Mouse (Mus musculus): Measurements from ENCODE around the gene Echdc3.

The Echdc3 gene

GRCm38 (mm10) chr2:6212724-6213511 lies at the start of gene Echdc3:
TSS of gene Echdc3 (minus strand) at chr2:6213033.
- no peak for DNase-seq (ENCODE audit: low spot score)

- no peak for DNase-seq (ENCODE audit: low spot score)
These were observed 48.9 kb upstream of the Echdc3 start for GRCm38 (mm10) chr2:6261718-6262117.

GRCm38 (mm10) chr2:6261201-6261672 lies 48.4 kb upstream of the Echdc3 start:
- DNase-seq (ENCODE audit: low spot score) = no peak

GRCm38 (mm10) chr2:6260661-6261060 lies 47.8 kb upstream of the Echdc3 start:
- no peak for DNase-seq (ENCODE audit: low spot score)

GRCm38 (mm10) chr2:6259182-6259581 lies 46.3 kb upstream of the Echdc3 start:
- DNase-seq (ENCODE audit: low spot score) = no peak

- no peak for DNase-seq (ENCODE audit: low spot score)
These were observed 45.2 kb upstream of the Echdc3 start for GRCm38 (mm10) chr2:6258026-6258425.

- peak; percentile 69 for DNase-seq (ENCODE audit: low spot score)
These were observed 44.3 kb upstream of the Echdc3 start for GRCm38 (mm10) chr2:6257146-6257545.

GRCm38 (mm10) chr2:6255989-6256841 lies 43.4 kb upstream of the Echdc3 start:
- peak; percentile 23 for DNase-seq (ENCODE audit: low spot score)

- no peak for DNase-seq (ENCODE audit: low spot score)
These were observed 42.7 kb upstream of the Echdc3 start for GRCm38 (mm10) chr2:6255402-6255988.

- no peak for DNase-seq (ENCODE audit: low spot score)
These were observed 39.7 kb upstream of the Echdc3 start for GRCm38 (mm10) chr2:6252491-6252890.

DNA sequence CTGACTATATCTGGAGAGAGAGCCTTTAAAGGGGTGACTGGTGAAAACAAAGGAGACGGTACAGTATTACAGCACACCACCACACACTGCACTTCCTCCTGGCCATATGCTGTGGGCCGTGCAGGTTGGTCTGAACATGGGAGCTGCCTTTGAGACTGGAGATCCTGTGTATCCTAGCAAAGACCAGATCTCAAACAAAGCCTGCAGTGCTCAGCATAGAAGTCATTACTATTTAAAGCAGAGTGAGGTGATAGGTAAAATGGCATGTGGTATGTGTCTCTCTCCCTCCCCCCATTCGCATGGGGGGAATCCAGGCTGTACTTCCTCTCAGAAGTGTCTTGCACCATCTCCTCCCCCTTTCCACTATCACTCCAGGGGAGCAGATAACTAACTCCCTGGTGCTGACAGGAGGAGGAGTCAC lies 38.3 kb upstream of the Echdc3 start:
- DNase-seq (ENCODE audit: low spot score) = no peak

GRCm38 (mm10) chr2:6241446-6241845 lies 28.6 kb upstream of the Echdc3 start:
- no peak for DNase-seq (ENCODE audit: low spot score)

DNA sequence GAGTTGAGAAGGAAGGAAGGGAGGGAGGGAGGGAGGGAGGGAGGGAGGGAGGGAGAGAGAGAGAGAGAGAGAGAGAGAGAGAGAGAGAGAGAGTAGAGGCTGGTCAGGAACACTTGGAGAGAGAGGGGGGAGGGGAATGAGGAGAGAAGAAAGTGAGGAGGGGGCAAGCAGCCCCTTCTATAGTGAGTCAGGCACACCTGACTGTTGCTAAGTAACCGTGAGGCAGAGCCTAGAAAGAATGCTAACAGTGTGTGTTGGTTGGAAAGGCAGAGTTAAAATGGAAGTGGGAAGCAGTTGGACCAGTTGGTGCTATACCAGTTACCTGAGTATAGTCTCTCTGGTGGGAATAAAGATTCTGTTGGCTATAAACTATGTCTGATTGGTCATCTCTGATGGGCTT lies 27.2 kb upstream of the Echdc3 start:
- no peak for DNase-seq (ENCODE audit: low spot score)

- no peak for DNase-seq (ENCODE audit: low spot score)
These were observed 26.5 kb upstream of the Echdc3 start for GRCm38 (mm10) chr2:6239333-6239732.

DNA sequence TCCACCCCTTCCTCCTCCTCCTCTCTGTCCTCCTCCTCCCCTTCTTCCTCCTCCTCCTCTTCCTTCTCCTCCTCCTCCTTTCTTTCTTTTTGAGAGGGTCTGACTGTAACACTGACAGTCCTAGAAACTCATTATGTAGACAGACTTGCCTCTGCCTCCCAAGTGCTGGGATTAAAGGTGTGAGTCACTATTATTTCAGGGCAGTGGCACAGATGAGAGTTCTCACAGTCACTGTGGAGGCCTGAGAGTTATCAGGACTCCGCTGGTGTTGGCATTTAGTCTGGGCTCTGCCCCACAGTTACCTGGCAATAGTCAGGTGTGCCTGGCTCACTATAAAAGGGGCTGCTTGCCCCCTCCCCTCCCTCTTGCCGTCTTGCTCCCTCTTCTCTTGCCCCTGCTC lies 25.8 kb upstream of the Echdc3 start:
- no peak for DNase-seq (ENCODE audit: low spot score)

GRCm38 (mm10) chr2:6238244-6238643 lies 25.4 kb upstream of the Echdc3 start:
- DNase-seq (ENCODE audit: low spot score) = no peak

DNA sequence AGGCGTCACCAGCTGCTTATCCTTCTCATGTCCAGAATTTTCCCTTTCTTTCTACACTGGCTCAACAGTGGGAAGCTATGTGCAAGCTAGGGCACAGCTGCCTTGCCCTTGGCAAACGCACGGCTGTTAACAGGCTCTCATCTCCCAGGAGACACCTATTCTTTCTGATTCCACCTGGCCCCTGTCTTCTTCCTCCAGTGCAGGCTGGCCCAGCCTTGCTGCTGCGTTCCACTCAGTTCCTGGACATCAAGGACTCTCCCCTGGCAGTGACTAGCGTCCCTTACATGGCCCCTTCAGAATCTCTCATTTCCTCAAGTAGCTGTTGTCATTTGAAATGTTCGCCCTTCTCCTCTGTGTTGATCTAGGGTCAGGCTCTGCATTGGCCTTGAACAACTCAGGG lies 20.5 kb upstream of the Echdc3 start:
- no peak for DNase-seq (ENCODE audit: low spot score)

DNA sequence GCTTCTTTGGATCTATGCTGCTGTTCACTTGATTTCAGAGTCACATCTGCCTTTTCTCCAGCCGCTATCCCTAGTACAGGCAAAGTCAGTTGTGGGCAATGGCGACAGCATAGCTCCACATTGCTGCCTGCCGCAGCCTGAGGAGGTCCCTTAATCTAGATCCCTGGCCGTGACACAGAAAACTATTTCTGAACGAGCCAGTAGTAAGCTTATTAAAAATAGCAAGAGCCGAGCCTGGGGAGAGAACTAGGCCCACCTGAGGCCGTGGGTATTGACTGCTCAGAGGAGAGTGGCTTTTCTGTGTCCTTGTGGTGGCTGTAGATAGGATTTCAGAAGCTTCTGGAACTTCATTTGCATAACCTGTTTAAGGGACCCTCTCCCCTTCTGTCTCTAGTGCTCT lies 19.9 kb upstream of the Echdc3 start:
- DNase-seq (ENCODE audit: low spot score) = no peak

DNA sequence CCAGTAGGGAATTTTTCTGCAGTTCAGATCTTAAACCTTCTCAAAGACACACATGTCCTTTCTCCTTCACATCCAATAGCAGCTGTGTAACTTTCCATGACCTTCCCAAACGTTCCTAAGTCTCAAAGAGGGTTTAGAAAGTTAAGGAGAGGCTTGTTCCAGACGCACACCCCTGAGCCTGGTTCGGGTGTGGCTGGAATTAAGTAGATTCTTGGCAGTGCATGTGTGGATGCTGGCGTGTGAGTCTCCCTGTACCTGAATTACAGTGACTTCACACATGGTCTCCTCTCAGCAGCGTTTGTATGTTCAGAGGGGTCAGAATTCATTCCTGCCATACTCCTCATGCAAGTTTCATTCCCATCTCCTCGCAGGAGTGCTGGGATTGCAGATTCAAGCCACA lies 18.0 kb upstream of the Echdc3 start:
- DNase-seq (ENCODE audit: low spot score) = no peak

DNA sequence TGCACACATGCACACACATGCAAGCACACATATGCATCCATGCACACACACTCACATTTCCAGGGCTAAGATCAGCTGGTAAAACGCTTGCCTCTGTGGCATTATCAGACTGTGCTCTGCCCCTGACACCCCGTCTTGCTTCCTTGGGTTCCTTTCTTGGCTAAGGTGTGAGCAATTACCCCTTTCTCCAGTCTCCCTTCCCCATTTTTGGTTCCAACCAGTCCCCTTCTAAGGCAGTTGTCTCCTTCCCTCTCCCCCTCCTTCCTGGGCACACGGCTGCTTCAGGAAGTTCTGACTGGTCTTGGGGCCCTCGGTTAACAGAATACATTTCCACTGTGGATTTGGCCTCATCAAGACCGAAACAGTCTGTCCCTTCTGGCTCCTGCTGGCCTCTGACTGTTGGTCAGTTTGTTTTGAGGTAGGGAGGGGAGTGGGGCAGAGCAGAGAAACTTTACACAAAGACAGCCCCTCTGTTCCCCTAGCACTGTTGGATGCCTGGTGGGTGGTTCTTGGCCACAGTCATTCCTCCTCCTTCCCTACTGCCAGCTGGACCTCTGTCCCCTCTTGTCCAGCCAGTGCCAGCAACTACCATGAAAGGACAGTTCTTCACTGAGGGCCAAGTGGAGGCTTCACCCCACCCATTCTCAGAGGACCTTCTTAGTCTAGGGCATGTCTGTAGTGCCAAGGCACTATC lies 16.9 kb upstream of the Echdc3 start:
- DNase-seq (ENCODE audit: low spot score) = no peak

DNA sequence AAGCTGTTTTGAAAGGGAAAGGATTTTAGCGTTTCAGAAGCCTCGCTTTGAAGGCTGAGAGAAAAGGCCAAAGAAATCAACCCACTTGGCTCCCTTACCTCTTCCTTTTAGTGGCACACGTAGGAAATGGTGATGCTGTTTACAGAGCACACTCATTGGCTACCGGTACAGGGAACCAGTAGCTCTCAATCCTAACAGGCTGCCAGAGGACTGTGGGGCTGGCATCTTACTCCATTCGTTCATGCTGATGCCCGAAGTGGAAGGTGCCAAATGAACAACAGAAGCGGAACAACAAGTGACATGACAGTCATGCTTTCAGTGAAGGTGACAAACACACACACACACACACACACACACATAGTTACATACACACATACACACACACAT lies 14.2 kb upstream of the Echdc3 start:
- no peak for DNase-seq (ENCODE audit: low spot score)

Data from left cerebral cortex, adult 11 months (tissue).